Comparison of ENCODE assay signal across 8 mouse cellular contexts in genomic region chr11:33871998-33872715, GRCm38 (mm10).
DNase-seq lines count a peak whose midpoint lies in the region; ATAC-seq lines count a peak whose summit lies in the region.

No protein-coding gene starts in this region.

- no peaks in the 10 kb centered on the region for H3K36me3 ChIP-seq in liver, embryonic 13.5 days

- 44% methylated on average over 9 of the region's 9 CpGs for WGBS in liver, embryonic 13.5 days (ENCODE audit: insufficient replicate concordance)

- ATAC-seq in liver, embryonic 13.5 days (ENCODE audit: low read depth): peak; percentile 60; the same call in 1 of the 2 replicates

- no peaks in the 10 kb centered on the region for H3K9me3 ChIP-seq in liver, embryonic 13.5 days (replicated peaks)

- H3K27me3 ChIP-seq in liver, embryonic 13.5 days: 0 out of 2 replicates have a peak, but pooled peaks cover 7% of the 10 kb centered on the region

- no peak overlapping the region for H3K4me3 ChIP-seq in liver, embryonic 13.5 days (replicated peaks)

- H3K27ac ChIP-seq in liver, embryonic 13.5 days: no peak overlapping the region

- no peak overlapping the region for H3K9ac ChIP-seq in liver, embryonic 13.5 days

- no peak overlapping the region for H3K4me2 ChIP-seq in liver, embryonic 13.5 days

- peak; percentile 47 to 63 for DNase-seq in spleen, postnatal 4 days (ENCODE audit: low spot score in 2 of 2)
- DNase-seq in spleen, adult 12 weeks (ENCODE audit: low spot score): no peak
- peak; percentile 15 for DNase-seq in heart, postnatal 4 days
- DNase-seq in liver, embryonic 13.5 days: peak; percentile 42
- DNase-seq in cerebellum, postnatal 25 days: no peak
- no peak for DNase-seq in right cerebral cortex, postnatal 14 days
- DNase-seq in adipocyte (ENCODE audit: low spot score): no peak
- no peak for DNase-seq in gastrocnemius, adult 18-20 months (ENCODE audit: low spot score)

- H3K4me1 ChIP-seq in liver, embryonic 13.5 days (replicated peaks): peaks cover 26% of the 10 kb centered on the region

Comparison
In these comparisons a context has a peak if more than half of its experiments do, and no peak if none do; other contexts are left out.
1. DNase-seq: peak in spleen, postnatal 4 days (2 of 2), heart, postnatal 4 days (single experiment) and liver, embryonic 13.5 days (single experiment); none in spleen, adult 12 weeks (single experiment), cerebellum, postnatal 25 days (0 of 2), right cerebral cortex, postnatal 14 days (single experiment), adipocyte (single experiment) and gastrocnemius, adult 18-20 months (single experiment).